Mouse (Mus musculus): Measurements from ENCODE around the gene Gm3045.

Gm3045 gene

GRCm38 (mm10) chr13:56482146-56482545, 55.8 kb downstream of the Gm3045 start, which contains the start of gene Il9:
TSS of gene Il9 (minus strand) at chr13:56482246.
- intact Hi-C loops (cut with DNase I) = no loop called here

All from adrenal gland (tissue).